Mouse (Mus musculus) midbrain, embryonic 16.5 days (tissue): ENCODE data around the gene Mzt1. TPM values are rescaled to one million over a fixed set of nuclear protein-coding genes. Genes with fewer than 3 reads are reported as not detected.

Experiments used
- ATAC-seq: fragments of 200-750 bp; cut with Nextera tagmentation; 2 replicates; pipeline ENCODE4 v1.8.0; 2017; ENCODE audit warnings: moderate TSS enrichment
- H3K27ac ChIP-seq: fragments of 300-500 bp; sonication (generic); 2 replicates; pipeline ENCODE4 v1.5.1; 2014; ENCODE audit warnings: mild to moderate bottlenecking, low read length, mixed read lengths
- H3K27me3 ChIP-seq: fragments of 300-500 bp; sonication (generic); 2 replicates; pipeline ENCODE4 v1.6.1; 2014; ENCODE audit warnings: low read depth, low read length, mixed read lengths; ENCODE audit not compliant: control insufficient read depth, insufficient read depth
- H3K36me3 ChIP-seq: fragments of 300-500 bp; sonication (generic); 2 replicates; pipeline ENCODE4 v1.6.1; 2014; ENCODE audit warnings: mild to moderate bottlenecking, low read length, moderate library complexity, mixed read lengths; ENCODE audit not compliant: control insufficient read depth, insufficient read depth
- H3K4me1 ChIP-seq: fragments of 300-500 bp; sonication (generic); 2 replicates; pipeline ENCODE4 v1.6.1; 2014; ENCODE audit warnings: mild to moderate bottlenecking, low read length, mixed read lengths; ENCODE audit not compliant: control insufficient read depth, insufficient read depth
- H3K4me2 ChIP-seq: fragments of 300-500 bp; sonication (generic); 2 replicates; pipeline ENCODE4 v1.6.1; 2014; ENCODE audit warnings: mild to moderate bottlenecking, low read length, mixed read lengths
- H3K4me3 ChIP-seq: fragments of 300-500 bp; sonication (generic); 2 replicates; pipeline ENCODE4 v1.5.1; 2014; ENCODE audit warnings: low read depth, mild to moderate bottlenecking, low read length, moderate library complexity, mixed read lengths
- H3K9ac ChIP-seq: fragments of 300-500 bp; sonication (generic); 2 replicates; pipeline ENCODE4 v1.6.1; 2014; ENCODE audit warnings: low read depth, low read length, mixed read lengths
- H3K9me3 ChIP-seq: fragments of 300-500 bp; sonication (generic); replicated peaks from 2 replicates; pipeline ENCODE4 v1.6.1; 2014; ENCODE audit warnings: mild to moderate bottlenecking, low read length, mixed read lengths; ENCODE audit not compliant: control insufficient read depth, poor library complexity, severe bottlenecking
- WGBS: fragments of 180-500 bp; shearing (Covaris S2); extraction: QIAGEN DNeasy Blood & Tissue Kit; methylation state at CpG from one replicate; pipeline ENCODE4 v1.1.7; 2014; 5-methylcytosine and 5-hydroxymethylcytosine counted together
- polyA plus RNA-seq: library from polyadenylated mRNA; unstranded; fragments of >200 nt; fragmentation: Nextera tagmentation; extraction: Ambion mirVana; gene quantifications from 2 replicates; pipeline ENCODE4 v1.2.1, GENCODE M21; 2015

Gene Mzt1
- polyA plus RNA-seq: 103 and 117 TPM in 2 replicates

GRCm38 (mm10) chr14:99046031-99046781, at the start of gene Mzt1, which contains the start of gene Bora:
TSS of gene Mzt1 (minus strand) at chr14:99046134.
TSS of gene Bora (plus strand) at chr14:99046222.
- Histone ChIP-seq H3K4me2 (peak within 1 kb of the TSS; percentile 93), H3K27ac (peak within 1 kb of the TSS; percentile 79), H3K4me1 (peaks cover 19% of the 10 kb centered on the region), H3K9ac (peak within 1 kb of the TSS; percentile 91), H3K9me3 (no peaks in the 10 kb centered on the region), H3K36me3 (no peaks in the 10 kb centered on the region), H3K27me3 (no peaks in the 10 kb centered on the region), H3K4me3 (peak within 1 kb of the TSS; percentile 81)
- ATAC-seq: peak; percentile 97
- under 1% methylated on average over 69 of the region's 81 CpGs for WGBS

- no peak overlapping the region for H3K27ac ChIP-seq
- no peak overlapping the region for H3K4me2 ChIP-seq
- no peak overlapping the region for H3K9ac ChIP-seq
- H3K4me3 ChIP-seq: no peak overlapping the region
- no peak for ATAC-seq
- H3K27me3 ChIP-seq: no peaks in the 10 kb centered on the region
- H3K36me3 ChIP-seq: peaks cover 38% of the 10 kb centered on the region
- WGBS: 93% methylated on average over 7 of the region's 7 CpGs
- H3K4me1 ChIP-seq: no peaks in the 10 kb centered on the region
- no peaks in the 10 kb centered on the region for H3K9me3 ChIP-seq
These were observed 43.0 kb upstream of the Mzt1 start for GRCm38 (mm10) chr14:99088947-99089346.

GRCm38 (mm10) chr14:99071146-99071545, 25.2 kb upstream of the Mzt1 start:
- Histone ChIP-seq H3K27me3 (no peaks in the 10 kb centered on the region), H3K36me3 (peaks cover 8% of the 10 kb centered on the region), H3K4me2 (no peak overlapping the region), H3K27ac (no peak overlapping the region), H3K4me3 (no peak overlapping the region), H3K9ac (no peak overlapping the region), H3K4me1 (no peaks in the 10 kb centered on the region), H3K9me3 (no peaks in the 10 kb centered on the region)
- no peak for ATAC-seq
- 87% methylated on average over 4 of the region's 4 CpGs for WGBS

GRCm38 (mm10) chr14:99063091-99063490, 17.2 kb upstream of the Mzt1 start:
- no peak overlapping the region for H3K27ac ChIP-seq
- H3K27me3 ChIP-seq: no peaks in the 10 kb centered on the region
- no peak overlapping the region for H3K9ac ChIP-seq
- H3K9me3 ChIP-seq: no peaks in the 10 kb centered on the region
- 99% methylated on average over 2 of the region's 2 CpGs for WGBS
- ATAC-seq: no peak
- no peak overlapping the region for H3K4me2 ChIP-seq
- H3K4me3 ChIP-seq: no peak overlapping the region
- H3K36me3 ChIP-seq: peaks cover 3% of the 10 kb centered on the region; the same call in 1 of the 2 replicates
- H3K4me1 ChIP-seq: no peaks in the 10 kb centered on the region

GRCm38 (mm10) chr14:99060616-99061015, 14.7 kb upstream of the Mzt1 start:
- Histone ChIP-seq H3K4me2 (no peak overlapping the region), H3K36me3 (peaks cover 3% of the 10 kb centered on the region; the same call in 1 of the 2 replicates), H3K9ac (no peak overlapping the region), H3K27ac (no peak overlapping the region), H3K4me3 (no peak overlapping the region), H3K9me3 (no peaks in the 10 kb centered on the region), H3K4me1 (no peaks in the 10 kb centered on the region), H3K27me3 (no peaks in the 10 kb centered on the region)
- WGBS: 92% methylated on average over 12 of the region's 12 CpGs
- ATAC-seq: no peak

GRCm38 (mm10) chr14:99058959-99059586, 13.1 kb upstream of the Mzt1 start:
- H3K4me3 ChIP-seq: no peak overlapping the region
- H3K4me1 ChIP-seq: no peaks in the 10 kb centered on the region
- H3K27ac ChIP-seq: no peak overlapping the region
- no peak overlapping the region for H3K4me2 ChIP-seq
- ATAC-seq: no peak
- H3K27me3 ChIP-seq: no peaks in the 10 kb centered on the region
- WGBS: 85% methylated on average over 7 of the region's 7 CpGs
- H3K36me3 ChIP-seq: peaks cover 3% of the 10 kb centered on the region; the same call in 1 of the 2 replicates
- no peak overlapping the region for H3K9ac ChIP-seq
- no peaks in the 10 kb centered on the region for H3K9me3 ChIP-seq

GRCm38 (mm10) chr14:99046782-99047181, 848 bp upstream of the Mzt1 start:
- Histone ChIP-seq H3K4me1 (peaks cover 19% of the 10 kb centered on the region), H3K9me3 (no peaks in the 10 kb centered on the region), H3K4me2 (peak overlapping the region; percentile 93), H3K4me3 (peak overlapping the region; percentile 81), H3K9ac (peak overlapping the region; percentile 91), H3K27ac (no peak overlapping the region), H3K36me3 (no peaks in the 10 kb centered on the region), H3K27me3 (no peaks in the 10 kb centered on the region)
- under 1% methylated on average over 15 of the region's 15 CpGs for WGBS
- ATAC-seq: peak; percentile 34; the same call in 1 of the 2 replicates

GRCm38 (mm10) chr14:99045378-99046030, 430 bp downstream of the Mzt1 start:
- H3K27me3 ChIP-seq: no peaks in the 10 kb centered on the region
- no peaks in the 10 kb centered on the region for H3K9me3 ChIP-seq
- peak; percentile 23 for ATAC-seq
- under 1% methylated on average over 68 of the region's 70 CpGs for WGBS
- peak overlapping the region; percentile 81 for H3K4me3 ChIP-seq
- H3K36me3 ChIP-seq: no peaks in the 10 kb centered on the region
- peaks cover 19% of the 10 kb centered on the region for H3K4me1 ChIP-seq
- peak overlapping the region; percentile 79 for H3K27ac ChIP-seq
- H3K9ac ChIP-seq: peak overlapping the region; percentile 91
- peak overlapping the region; percentile 71 for H3K4me2 ChIP-seq
